Mouse (Mus musculus): ENCODE measurements around the gene Dlgap1.

Dlgap1 gene

DNA sequence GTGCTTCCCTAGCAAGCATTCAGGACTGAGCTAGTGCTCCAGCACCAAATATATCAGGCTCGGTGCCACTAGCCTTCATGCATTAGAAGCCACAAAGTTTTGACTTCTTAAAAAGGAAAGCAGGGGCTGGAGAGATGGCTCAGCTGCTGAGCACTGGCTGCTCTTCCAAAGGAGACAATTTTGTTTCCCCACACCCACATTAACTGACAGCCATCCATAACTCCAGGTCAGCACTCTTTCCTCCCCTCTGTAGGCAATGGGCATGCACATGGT lies 828.8 kb downstream of the Dlgap1 start:
- DNase-seq (ENCODE audit: low read depth, low spot score) = no peak

DNA sequence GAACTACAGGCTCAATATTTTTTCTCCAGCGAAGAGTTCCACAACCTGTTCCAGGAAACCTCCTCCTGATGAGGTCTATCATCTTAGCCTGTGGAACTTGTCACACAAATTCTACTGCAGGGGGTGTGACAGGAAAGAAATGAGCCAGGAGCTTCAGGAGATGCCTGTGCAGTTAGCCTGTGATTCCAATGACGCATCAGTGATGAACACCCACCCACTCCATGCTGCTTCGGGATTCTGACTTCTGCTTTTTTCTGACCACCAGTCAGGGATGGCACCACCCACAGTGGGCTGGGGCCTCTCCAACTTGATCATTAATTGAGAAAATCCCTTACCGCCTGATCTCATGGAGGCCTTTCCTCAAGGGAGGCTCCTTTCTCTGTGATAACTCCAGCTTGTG lies 830.4 kb downstream of the Dlgap1 start:
- no peak for DNase-seq (ENCODE audit: low read depth, low spot score)

DNA sequence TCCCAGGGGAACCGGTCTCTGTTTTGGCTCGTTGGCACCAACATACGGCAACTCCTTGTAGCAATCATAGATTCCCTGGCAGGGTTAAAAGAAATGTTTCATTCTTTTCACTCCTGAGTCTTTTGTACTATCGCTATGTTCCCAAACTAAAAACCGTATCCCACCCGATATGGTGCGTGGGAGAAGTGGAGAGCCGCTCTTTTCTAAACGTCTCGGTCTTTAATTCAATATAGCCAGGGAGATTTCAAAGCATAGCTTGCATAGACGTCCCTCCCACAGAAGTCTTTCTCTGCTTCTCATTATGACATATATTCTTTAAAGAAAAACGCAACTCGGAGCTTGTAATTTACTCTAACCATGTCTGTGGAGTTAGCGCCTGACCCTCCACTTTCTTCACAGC lies 833.1 kb downstream of the Dlgap1 start:
- no peak for DNase-seq (ENCODE audit: low read depth, low spot score)

DNA sequence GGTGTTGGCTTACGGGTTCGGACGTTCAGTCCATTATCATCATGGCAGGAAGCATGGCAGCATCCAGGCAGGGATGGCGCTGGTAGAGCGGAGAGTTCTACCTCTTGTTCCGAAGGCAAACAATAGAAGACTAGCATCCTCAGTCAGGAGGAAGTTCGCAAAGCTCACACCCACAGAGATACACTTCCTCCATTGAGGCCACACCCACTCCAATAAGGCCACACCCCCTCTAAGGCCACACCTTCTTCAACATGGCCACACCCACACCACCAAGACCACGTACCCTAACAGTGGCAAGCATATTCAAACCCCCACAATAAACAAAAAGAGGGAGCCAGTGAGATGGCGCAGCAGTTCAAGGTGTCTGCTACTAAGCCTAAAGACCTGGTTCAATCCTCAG lies 837.0 kb downstream of the Dlgap1 start:
- DNase-seq (ENCODE audit: low read depth, low spot score) = peak; percentile 96

DNA sequence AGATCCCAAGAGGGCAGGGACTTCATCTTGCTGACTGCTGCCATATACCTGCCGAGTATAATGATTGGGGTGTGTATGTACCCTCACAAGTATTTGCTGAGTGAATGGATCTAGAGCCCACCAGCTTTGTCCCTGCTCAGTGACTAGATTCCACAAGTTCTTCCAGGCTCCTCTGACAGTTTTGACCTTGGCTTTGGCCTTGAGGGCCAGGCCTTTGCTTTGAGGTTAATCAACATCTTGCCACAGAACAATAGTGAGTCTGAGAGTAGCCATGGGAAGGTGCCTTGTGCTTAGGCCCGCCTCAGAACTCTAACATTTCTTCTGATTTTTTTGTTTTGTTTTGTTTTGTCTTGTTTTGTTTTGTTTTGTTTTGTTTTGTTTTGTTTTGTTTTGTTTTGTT lies 837.7 kb downstream of the Dlgap1 start:
- peak; percentile 93 for DNase-seq (ENCODE audit: low read depth, low spot score)

DNA sequence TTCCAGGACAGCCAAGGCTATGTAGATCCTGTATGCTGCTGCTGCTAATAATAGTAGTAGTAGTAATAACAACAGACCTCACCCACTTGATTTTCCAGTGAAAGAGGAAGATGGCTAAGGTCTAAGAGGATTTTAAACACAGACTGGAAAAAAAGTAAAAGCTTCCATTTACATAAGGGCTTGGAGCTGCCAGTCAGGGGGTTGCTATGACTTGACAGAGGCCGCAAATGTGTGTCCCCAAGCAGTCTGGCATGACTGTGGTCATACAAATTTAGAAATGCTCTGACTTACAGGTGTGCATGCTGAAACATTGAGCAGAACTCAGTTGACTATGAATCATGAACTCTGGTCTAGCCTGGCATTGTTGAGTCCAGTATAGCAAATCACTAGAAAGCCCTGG lies 839.0 kb downstream of the Dlgap1 start:
- DNase-seq (ENCODE audit: low read depth, low spot score) = no peak

DNA sequence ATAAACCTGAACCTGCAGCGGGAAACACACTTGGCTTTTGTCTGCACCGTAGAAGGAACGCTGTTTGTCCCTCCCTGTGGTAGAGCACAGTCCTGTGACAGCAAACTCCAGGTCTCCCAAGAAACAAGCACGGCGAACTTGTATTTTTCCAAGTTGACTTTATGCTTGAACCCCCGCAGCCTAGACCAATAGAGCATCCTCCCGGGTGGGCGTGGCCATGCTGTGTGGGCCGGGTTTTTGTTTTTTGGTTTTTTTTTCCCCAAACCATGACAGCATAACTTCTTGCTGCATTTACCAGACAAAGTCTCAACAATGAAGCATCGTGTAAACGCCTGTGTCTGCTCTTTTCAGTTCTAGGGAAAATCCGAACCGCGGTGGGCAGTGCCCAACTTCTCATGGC lies 840.0 kb downstream of the Dlgap1 start:
- DNase-seq (ENCODE audit: low read depth, low spot score) = peak; percentile 64

DNA sequence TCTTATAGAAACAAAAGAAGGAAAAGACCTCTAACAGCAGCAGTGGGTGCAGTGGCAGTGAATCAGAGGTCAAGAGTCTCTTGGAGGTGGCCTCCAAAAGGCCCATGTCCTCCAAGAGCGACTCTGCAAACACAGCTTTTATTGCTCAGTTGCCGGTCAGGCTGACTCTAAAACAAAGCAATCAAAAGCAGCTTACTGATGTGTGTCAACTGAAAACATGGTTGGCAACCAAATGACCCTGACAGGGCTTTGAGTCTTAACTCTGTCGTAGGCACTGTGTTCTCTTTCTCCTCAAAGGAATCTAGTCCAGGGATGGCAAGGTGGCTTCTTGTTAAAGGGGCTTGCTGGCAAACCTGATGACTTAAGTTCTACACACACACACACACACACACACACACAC lies 840.9 kb downstream of the Dlgap1 start:
- no peak for DNase-seq (ENCODE audit: low read depth, low spot score)

DNA sequence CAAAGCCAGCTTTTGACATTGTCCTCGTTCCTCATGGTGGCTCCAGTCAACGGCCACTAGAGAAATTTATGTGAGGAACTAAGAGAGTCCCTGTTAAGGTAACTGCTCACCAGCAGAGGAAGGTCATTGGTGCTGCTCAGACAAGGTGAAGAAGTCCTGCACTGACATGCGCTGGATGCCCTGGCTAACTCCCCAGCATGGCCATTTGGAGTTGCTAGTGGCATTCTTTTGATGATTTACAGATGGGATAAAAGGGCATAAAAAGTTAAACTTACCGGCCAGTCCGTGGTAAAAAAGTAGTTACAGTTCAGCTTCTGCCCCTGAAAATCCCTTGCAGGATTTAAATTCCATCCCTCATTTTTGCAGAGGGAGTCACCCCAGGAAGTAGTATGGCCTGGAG lies 841.9 kb downstream of the Dlgap1 start:
- no peak for DNase-seq (ENCODE audit: low read depth, low spot score)

DNA sequence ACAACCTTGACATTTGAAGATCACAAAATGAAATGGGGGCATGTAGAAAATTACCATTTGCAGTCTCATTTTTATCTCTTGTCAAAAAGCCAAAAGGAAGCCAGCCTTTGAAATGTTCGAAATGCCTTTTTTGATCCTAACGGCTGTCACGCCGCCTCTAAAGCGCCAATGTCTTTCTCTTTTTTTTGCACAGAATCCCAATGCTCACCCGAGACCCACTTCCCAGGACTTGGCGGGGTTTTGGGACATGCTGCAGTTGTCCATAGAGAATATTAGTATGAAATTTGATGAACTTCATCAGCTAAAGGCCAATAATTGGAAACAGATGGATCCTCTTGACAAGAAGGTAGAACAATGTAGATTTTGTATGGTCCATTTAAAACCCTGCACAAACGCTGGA lies 846.1 kb downstream of the Dlgap1 start:
- DNase-seq (ENCODE audit: low read depth, low spot score) = no peak

DNA sequence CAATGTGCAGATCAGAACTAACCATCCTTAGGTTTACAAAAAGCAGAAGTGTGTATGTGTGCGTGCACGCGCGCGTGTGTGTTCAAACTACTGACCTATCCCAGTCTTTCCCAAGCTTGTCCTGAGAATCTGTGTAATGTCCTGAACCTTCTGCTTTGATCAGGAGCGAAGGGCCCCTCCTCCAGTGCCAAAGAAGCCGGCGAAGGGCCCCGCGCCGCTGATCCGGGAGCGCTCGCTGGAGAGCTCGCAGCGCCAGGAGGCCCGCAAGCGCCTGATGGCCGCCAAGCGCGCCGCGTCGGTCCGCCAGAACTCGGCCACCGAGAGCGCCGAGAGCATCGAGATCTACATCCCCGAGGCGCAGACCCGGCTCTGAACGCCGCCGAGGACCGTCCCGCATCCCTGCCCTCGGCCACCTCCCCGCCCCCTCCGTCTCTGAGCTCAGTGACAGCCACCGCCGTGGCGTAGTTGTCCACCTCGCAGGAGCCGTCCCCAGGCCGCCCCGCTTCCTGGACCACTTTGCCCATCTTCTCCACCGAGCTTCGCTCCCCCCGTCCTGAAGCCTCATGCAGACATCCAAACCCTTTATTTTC lies 849.1 kb downstream of the Dlgap1 start:
- peak; percentile 69 for DNase-seq (ENCODE audit: low read depth, low spot score)

DNA sequence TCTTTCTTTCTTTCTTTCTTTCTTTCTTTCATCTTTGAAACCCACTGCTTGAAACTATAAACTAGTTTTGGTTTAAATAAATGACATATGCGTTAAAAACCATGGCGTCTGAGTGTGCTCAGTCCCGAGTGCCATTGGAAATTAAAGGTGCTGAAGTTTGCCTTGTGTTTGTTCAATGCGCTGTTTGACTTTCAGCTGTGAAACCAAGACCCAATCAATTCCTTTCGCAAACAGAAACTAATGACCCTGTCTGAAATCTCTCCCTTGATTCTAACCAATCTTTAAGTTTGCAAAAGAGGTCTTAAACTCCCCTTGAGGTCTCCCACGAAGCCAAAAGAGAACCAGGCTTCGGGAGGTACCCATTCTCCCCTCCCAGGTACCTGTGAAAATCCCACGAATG lies 854.2 kb downstream of the Dlgap1 start:
- DNase-seq (ENCODE audit: low read depth, low spot score) = no peak

DNA sequence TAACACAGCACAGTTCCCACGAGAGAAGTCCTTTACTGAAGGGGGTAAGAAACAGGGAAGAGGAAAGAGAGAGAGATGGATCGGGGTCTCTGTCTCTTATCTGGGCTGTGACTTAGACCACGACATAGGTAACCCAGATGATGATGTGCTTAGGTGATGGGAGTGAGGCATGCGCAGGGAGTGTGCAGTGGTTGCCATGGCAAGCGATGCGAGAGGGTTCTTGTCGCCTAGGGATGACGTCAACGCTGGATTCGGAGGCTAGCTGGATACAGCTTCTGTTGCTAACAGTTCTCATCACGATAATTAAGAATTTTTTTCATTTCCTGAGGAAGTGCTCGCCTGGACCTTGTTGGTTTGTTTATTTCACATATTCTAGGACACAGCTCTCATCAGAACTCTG lies 857.4 kb downstream of the Dlgap1 start:
- DNase-seq (ENCODE audit: low read depth, low spot score) = peak; percentile 91

DNA sequence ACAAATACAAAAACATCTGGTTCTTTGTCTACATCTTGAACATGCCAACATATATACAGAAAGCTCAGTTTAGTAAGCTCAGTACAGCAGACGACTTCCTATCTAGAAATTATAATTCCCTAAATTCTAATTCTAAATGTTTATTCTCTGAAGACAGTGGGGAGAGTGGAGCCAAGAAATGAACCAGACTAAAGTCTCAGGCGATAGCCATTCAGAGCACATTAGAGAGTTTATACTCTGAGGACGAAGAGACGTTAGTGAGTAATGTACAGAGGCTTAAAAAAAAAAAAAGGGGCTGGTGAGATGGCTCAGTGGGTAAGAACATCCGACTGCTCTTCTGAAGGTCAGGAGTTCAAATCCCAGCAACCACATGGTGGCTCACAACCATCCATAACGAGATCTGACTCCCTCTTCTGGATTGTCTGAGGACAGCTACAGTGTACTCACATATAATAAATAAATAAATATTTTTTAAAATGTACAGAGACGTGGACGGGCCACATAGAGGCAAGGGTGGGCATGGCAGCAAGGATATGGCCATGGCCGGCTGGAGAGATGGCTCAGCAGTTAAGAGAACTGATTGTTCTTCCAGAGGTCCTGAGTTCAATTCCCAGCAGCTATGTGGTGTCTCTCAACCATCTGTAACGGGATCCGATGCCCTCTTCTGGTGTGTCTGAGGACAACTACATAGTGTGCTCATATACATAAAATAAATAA lies 858.7 kb downstream of the Dlgap1 start:
- DNase-seq (ENCODE audit: low read depth, low spot score) = peak; percentile 43

DNA sequence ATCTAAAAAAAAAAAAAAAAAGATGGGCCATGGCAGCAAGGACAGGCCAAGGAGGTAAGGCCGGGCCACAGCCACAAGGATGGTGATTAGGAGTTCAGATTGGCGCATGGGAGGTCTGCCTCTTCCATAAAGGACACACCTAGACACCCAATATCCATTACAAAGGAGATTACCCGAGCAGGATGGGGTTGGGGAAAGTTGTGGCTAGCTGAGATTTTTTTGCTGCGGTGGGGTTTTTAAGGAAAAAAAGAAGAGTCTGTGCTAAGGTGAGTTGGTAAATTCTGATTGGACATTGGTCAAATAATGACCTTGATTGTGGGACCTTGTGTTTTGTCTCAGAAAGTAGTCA lies 859.3 kb downstream of the Dlgap1 start:
- DNase-seq (ENCODE audit: low read depth, low spot score) = peak; percentile 99

DNA sequence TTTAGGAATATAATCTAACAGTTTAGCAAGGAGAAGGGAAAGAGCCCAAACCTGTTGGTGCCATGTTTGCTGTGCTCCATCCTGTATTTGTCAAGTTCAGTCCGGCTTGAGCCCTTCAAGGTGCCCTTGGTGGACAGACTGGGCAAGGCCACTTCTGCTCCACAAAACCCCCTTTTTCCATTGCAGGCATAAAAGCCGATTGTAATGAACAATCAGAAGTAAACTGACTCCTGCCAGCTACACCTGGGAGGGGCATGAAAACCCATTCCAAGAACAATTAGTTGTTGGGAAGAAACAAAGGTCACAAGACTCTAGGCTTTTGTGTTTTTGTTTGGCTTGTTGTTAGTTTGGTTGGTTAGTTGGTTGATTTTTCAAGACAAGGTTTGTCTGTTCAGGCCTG lies 859.7 kb downstream of the Dlgap1 start:
- peak; percentile 97 for DNase-seq (ENCODE audit: low read depth, low spot score)

DNA sequence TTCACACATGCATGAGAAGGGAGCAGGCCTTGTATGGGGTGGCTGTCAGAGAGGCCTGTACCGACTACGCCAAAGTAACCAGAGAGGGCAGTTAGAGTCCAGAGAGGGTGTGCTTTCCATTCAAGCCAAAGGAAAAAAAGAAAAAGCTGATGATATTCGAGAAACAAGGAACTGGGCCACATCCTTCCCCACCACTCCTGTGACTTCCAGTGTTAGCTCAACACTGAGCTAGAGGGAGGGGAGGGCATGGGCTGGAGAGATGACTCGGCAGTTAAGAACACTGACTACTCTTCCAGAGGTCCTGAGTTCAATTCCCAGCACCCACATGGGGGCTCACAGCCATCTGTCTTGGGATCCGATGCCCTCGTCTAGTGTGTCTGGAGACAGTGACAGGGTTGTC lies 860.3 kb downstream of the Dlgap1 start:
- peak; percentile 81 for DNase-seq (ENCODE audit: low read depth, low spot score)

DNA sequence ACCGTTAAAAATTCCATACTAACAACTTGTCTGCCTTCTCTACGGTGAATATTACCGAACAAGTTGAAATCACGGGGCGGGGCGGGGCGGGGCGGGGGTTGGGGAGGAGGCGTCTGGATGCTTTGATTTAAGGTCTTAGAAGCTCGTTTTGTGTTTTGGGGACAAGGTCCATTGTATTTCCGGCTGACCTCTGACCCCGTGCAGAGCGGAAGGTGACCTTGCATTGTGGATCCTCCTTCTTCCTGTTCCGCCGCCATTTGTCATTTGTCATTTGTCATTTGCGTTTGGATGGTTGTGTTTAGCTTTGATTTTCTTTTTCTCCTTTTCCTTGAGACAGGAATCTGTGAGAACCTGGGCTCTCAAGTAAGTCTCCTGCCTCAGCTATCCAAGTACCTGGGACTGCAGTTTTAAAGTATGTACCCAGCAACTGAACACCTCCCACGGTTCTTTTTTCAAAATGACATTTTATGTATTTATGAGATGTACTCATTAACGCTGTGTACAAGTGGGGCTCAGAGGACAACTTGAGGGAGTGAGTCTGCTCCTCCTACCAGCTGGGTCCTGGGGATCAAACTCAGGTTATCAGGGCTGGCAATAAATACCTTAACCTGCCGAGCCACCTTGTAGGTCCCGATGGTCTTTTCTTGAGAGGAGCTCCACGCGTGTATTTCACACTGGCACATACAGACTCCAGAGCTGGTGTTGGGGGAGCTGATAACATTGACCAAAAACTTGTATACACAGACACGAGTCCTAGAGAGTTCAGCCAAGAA lies 861.3 kb downstream of the Dlgap1 start:
- DNase-seq (ENCODE audit: low read depth, low spot score) = peak; percentile 97

DNA sequence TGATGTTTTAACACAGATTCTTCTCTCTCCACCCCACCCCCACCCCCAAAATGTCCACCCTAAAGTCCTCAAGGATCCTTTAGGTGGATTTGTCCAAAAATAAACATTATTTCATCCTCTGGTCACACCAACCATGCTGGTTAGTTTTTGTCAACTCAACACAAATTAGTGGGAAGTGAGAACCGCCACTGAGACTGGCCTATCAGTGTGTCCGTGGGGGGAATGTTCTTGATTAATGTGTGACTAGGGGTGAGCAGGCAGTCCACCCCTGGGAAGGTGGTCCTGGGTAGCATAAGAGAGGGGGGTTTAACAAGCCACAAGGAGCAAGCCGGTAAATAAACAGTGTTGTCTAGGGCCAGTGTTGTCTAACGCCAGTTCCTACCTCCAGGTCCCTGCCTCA lies 862.7 kb downstream of the Dlgap1 start:
- no peak for DNase-seq (ENCODE audit: low read depth, low spot score)

DNA sequence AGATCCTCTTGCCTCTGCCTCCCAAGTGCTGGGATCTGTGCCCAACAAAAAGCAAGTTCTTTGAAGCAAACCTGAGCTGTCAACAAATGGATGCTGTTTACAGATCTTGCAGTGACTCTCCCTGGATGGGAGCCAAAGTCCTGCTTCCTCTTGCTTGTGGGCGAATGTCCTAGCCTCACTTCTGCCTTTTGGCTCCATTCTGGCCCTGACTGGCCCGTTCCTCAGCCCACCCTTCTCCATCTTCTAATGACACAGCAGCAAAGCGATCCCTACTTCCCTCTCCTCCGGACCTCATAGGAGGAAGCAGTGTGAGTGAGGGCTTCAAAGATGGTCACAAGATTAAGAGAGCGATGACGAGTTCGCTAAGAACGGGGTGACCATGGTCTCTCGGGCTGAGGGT lies 863.7 kb downstream of the Dlgap1 start:
- DNase-seq (ENCODE audit: low read depth, low spot score) = peak; percentile 12

DNA sequence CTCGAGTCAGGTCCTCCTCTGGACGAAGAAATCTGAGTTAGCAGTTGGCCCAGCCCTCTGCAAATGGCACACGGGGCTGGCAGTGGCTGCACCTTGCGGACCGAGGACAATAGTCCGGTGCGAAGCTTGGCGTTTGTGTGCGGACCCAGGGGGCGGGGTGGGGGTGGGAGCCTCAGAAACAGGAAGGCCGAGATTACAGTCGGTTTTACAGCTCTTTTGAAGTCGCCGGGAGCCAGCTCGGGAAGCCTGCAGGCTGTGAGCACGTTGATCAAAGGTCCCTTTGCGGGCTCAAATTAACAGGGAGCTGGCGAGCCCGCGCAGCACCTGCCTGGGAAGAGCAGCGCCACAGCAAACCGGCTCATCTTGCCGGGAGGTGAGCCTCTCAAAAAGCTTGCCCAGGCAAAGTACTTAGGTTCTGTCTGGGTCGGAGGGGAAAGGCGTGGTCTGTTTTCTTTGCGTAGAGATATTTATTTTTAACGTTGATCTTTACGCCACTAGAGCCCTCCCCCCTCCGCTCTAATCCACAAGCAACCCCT lies 865.6 kb downstream of the Dlgap1 start:
- DNase-seq (ENCODE audit: low read depth, low spot score) = peak; percentile 90

DNA sequence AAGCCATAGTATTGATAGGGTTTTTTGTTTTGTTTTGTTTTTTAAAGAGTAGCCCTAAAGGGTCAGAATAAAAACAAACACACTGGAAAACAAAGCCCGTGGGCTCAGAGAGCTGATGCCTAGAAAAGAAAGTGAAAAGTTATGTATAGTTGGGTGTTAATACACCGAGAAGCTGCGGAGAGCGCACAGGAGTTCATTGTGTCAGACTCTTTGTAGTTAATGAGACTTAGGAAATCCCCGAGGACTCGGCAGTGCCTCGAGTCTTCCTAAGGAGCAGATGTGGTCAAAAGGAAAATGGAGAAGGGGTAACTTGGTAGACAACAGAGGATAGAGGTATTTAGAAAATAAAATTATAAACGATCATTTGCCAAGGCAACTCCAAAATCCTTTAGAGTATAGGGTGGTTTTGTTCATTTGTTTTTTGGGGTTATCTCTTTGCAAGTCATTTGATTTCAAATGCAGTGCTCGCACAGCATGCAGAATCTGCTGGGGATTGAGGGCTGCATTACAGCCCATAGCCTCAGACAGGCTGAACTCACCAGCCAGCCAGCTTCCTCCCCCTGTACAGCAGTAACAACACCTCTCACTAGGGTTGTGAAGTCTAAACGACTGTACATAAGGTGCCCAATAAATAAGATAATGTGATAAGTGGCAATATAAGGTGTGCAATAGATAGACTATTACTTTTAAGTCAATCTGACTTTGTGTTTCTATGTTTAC lies 866.4 kb downstream of the Dlgap1 start:
- peak; percentile 50 for DNase-seq (ENCODE audit: low read depth, low spot score)

All from R1 (cell line).